Mouse (Mus musculus): ENCODE results near the gene Adamts12.

Adamts12 gene

DNA sequence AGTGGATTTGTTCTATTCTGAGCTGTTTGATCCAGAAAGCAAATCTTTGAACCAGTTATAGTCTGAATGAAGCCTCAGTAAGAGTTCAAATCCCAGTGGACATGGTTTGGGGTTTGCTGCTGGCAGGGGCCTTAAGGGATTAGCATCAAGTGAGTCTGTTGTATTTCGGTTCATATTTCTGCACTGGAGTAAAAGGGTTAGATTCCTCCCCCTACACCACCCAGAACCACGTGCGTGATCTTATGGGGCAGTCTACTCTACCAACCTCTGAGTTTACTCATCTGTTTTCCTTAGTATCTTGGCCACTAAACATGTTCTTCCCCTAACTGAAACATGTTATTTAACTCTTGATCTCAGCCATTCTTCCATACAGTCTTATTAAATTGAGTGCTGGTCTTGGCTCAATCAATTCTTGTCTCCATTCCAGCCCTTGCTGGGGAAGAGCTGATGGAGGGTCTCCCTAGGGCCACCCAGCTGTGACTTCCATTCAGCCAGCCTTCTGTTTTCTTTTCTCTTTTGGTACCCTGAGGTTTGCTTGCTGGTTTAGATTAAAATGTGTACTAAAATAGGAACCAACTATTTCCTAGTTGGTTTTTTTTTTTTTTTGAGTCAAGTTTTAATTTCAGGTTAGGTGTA is 11.3 kb downstream of the Adamts12 start:
- in situ Hi-C loops (cut with MboI, MseI), result no loop called here

DNA sequence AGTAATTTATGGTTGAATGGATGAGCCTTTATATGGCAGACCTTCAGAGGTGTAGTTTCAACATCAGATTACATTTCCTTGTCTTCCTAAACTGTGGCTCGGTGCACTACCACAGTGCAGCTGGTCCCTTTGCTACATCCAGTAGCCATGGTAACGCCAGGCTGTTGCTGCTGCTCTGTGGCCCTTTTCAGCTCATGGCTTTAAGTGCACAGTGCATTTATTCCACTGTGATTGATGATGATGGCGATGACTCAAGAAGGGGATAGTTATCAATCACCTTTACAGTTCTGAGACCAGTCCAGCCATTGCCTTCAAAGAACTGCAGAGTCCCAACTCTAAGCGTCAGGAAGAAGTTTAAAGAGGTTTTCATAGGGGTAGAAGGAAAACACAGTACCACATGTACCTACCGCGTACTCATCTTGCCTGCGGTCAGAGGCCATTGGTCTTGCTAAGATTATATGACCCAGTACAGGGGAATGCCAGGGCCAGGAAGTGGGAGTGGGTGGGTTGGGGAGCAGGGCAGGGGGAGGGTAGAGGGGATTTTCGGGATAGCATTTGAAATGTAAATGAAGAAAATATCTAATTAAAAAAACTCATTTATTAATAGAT is 18.5 kb downstream of the Adamts12 start:
- in situ Hi-C loops (cut with MboI, MseI), result no loop called here

DNA sequence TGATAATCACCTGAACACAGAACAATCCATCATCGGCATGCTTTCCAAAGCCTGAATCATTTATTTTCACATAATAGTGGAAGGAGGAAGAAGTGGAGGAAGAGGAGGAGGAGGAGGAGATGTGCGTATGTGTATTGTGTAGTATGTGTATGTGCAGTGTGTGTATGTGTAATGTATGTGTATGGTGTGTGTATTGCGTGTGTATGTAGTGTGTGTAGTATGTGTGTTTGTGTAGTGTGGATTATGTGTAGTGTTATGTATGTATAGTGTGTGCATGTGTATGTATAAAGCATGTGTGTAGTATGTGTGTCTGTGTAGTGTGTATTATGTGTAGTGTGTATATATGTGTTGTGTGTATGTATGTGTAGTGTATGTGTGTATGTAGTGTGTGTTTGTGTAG is 19.1 kb downstream of the Adamts12 start:
- in situ Hi-C loops (cut with MboI, MseI), result no loop called here

DNA sequence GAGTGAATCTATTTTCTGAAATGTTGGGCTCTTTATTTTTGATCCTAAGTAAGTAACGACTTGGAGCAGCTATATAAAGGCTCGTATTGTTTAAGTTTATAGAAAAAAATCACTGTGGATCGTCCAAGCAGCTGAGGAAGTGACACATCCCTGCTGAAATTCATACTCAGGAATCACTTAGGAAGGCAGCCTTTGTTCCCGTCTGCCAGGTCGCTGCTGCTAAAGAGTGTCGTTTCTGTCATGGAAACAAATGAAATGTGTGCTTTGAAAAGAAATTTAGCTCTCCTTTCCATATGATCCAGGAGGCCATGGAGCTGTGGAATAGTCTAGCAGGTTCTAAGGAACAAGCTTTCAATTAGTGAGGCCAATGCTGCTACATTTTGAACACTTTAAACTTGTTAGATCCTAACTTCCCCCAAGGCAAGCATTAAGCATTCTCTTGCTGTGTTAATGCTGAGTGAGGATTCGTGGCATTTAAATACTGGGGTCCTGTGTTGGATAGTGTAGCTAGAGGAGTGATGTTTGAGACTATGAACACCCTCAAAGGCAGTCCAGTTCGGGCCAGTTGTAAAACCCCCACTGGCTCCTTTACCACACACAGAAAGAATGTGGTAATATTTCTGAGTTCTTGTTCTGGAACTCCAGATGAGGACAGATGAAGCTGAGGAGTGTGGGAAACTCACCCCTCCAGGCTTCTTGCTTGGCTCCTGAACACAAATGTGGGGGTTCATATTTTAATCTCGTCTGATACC is 19.8 kb downstream of the Adamts12 start:
- in situ Hi-C loops (cut with MboI, MseI), result no loop called here

DNA sequence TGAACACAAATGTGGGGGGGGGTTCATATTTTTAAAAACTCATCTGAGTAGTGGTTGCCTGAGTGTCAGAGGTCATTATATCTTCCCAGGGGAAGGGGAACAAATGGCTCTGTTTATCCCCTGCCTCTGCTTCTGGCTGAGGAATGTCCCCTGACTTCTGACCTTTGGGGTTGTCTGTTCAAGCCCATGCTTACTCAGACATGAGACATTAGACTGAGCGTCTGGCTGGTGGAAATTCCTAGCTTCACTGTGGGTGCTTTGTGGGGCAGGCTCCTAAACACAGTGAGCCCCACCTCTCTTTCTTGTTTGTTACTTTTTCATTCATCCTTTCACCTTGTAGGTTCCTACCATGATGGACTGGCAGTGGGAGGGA is 20.4 kb downstream of the Adamts12 start:
- in situ Hi-C loops (cut with MboI, MseI), result no loop called here

DNA sequence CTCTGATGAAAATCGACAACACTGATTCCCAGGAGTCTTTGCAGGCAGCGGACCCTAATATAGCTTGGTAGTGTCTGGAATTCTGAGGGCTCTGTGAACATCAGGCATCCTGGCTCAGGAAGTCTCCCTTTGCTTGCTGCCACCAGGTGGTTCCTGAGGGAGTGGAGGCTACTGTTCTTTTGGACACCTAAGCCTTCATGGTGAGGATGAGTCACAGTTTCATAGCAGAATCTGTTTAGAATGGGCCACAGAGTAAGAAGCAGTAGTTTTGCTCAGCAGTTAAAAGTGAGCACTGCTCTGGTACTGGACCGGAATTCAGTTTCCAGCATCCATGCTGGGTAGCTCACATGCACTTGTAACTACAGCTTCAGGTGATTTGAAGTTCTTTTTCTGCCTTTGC is 24.9 kb downstream of the Adamts12 start:
- in situ Hi-C loops (cut with MboI, MseI), result no loop called here

DNA sequence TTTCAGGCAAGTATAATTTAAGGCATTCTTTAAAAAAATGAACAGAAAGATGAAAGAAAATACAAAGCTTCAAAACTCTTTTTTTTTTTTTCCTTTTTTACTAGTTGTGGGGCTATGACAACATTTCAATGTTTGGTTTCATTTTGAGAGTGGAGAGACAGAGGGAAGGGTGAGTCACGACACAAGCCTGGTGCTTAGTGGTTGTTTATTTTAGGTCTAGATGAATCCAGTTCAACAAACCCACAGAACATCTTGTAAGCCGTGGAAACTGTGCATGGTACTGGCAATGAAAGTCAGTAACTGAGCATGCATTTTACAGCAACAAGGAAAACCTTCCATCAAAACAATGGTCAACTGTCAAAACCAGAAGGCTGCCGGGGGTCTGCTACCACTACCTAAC is 31.0 kb downstream of the Adamts12 start:
- in situ Hi-C loops (cut with MboI, MseI), result loop anchor here in 1 of 2 experiments (10.0 kb wide), 1 partner anchor 1129 kb away; no protein-coding TSS in a partner anchor

DNA sequence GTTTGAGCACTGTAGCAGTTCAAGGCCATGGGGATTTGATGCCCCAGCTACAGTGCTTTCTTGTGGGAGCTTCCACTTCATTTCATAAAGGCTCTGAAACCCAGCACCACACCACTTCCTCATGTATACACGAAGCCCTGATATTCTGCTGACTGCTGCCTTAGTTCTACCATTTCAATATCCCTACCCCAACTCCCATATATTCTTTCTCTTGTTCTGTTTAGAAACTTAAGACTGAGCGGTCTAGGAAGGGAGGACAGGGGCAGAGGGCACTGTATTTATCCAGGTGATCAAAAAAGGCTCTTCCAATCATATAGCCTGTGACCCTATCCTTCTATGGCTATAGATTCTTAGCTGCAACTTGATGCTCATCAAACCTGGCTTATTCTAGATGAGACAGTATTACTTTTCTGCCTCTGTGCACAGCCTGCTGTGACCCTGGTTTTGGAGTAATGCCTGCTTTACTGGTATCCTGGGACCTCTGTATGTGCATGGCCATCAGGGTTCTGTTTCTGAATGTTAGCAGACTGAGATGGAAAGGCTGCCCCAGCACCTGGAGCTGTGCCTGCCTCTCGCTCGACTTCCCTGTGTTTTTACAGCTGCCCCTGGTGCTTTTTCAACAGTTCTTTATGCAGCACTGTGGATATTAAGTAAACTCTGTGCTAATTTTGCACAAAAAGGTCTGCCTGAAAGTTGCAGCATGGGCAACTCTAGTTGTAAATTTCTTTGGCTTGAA is 33.5 kb downstream of the Adamts12 start:
- in situ Hi-C loops (cut with MboI, MseI), result loop anchor here in 1 of 2 experiments (10.0 kb wide), 1 partner anchor 1127 kb away; no protein-coding TSS in a partner anchor

DNA sequence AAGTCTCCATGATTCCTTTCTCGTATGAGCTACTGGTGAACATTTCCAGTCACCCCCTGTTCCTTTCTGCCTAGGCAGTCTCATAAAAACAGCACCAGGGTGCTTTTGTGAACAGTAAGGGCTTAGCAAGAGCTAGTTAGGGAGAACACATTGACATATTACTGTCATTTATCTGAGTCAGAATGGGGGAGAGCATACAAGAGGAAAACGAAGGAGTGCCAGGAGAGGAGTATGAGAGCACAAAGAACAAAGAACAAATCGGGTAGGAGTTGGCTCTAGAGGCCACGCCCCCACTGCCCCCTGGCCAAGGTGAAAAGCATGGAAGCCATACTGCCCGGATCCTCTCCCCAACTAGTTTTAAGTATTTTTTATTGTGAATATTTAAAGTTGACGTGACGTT is 34.4 kb downstream of the Adamts12 start:
- in situ Hi-C loops (cut with MboI, MseI), result loop anchor here in 1 of 2 experiments (10.0 kb wide), 1 partner anchor 1126 kb away; no protein-coding TSS in a partner anchor

DNA sequence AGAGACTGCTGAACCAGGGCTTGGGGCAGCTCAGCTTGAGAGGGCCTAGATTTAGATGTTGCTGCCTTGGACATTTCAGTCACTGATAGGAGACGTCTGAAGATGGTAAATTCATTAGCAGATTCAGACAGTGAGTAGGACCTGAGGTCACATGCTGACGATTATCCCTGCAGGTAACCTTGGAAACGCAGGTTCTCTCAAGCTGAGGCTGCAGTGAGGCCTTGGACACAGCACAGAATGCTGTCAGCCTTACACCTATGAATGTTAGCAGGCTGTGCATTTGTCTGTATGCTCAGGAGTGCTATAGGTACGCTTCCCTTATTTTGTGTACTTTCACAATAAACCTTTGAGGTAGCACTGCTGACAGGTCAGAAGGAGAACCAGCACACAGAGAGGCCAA is 36.3 kb downstream of the Adamts12 start:
- in situ Hi-C loops (cut with MboI, MseI), result no loop called here

DNA sequence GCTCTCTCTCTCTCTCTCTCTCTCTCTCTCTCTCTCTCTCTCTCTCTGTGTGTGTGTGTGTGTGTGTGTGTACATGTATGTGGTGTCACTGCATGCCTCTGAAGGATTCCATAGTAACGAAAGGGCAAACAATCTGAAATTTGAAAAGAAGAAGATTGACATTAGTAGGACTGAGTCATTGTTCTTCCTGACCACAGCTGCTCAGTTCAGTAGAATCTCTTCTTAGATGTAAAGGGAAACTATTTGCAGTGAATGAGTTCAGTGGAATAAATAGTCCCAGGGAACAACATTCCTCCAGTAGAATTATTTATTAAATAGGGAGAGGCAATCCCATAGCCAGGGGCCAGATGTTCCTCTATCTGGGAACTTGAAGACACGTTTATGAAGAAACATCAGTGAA is 40.5 kb downstream of the Adamts12 start:
- in situ Hi-C loops (cut with MboI, MseI), result no loop called here

DNA sequence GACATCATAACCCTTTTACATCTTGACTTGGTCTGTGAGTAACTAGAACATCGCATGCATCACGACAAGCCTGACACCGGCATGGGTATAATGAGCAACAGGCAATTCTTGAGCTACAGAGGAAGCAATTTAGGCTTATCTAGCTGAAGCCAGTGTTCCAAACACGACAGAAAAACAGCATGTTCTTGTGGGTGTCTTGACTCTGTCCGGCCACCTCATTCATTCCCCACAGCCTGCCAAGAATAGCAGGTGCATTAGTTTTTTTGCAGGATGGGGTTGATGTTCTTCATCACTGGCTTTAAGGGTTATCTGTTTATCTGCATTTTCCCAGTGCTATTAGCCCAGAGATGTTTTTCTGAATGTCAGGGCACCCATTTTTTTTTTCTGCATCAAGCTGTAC is 42.8 kb downstream of the Adamts12 start:
- in situ Hi-C loops (cut with MboI, MseI), result no loop called here

DNA sequence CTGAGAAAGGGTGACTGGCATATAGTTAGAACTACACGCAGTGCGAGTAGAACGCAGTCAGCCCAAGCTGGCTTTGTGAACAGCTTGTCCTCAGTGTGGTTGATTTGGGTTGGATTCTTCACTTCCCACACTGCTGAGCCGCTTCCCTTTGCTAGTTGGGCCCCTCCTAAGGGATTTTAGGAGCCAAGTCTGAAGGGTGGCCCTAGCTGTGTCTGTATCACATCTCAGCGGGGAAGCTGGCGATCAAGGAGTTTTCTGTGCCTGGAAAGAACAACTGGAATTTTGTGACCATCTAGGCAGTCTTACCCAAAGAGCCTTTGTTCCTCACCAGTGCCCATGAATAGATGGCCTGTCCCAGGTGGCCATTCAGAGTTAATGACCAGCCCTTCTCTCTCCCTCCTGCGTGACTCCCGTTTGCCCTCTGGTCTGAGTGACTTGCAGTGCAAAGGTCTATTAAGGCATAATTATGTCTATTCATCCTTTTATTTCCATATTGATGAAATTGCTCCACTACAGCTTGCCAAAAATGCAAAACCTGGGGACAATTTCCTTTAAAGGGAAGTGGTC is 50.1 kb downstream of the Adamts12 start:
- in situ Hi-C loops (cut with MboI, MseI), result no loop called here

DNA sequence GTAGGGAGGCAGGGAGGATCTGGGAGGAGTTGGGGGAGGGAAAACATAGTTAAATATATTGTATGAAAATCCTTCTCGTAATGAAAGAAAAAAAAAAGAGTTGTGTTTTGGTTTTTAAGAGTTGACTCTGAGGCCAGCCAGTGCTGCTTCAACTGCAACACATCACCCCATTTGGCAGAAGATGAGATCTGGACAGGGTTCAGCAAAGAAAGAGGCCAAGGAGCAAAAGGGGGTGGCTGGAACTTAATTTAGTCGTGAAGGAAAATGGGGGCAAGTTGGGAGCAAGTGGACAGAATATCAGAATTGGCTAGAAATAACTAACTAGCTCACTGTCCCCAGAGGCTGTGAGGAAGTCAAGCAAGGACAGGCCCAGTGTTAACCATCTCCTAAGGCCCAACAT is 51.7 kb downstream of the Adamts12 start:
- in situ Hi-C loops (cut with MboI, MseI), result no loop called here

DNA sequence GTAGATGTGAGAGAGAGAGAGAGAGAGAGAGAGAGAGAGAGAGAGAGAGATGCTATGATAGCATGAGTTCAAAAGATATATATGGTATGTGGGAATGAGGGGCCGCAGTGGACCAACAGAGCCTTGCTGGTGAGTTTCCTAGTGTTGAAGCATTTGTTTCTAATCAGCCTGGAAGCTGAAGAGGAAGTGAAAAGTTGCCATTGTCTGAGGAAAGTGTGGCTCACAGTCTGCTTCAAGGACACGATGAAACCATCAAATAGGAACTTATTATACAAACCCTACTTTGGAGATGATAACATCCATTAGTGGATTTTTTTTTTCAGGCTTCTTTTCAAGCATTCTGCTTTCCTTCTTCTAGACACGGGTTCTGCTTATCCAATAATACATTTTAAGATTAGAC is 52.3 kb downstream of the Adamts12 start:
- in situ Hi-C loops (cut with MboI, MseI), result no loop called here

DNA sequence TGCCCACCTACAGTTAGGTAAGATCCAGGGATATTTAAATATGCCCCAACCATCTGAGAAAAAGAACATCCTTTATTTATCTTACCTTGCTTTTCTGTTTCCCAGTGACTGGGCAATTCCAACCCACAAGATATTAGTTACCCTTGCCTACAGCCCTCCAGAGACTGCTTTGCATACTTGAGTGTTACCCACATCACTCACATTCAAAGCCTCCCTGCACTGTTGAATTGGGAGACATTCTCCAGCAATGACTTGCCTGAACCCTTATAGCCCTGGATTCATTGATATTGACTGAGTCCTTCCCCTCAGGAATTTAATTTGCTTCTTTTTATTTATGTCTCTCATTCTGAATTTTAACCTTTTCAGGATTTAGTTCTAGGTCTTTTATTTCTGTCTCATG is 53.8 kb downstream of the Adamts12 start:
- in situ Hi-C loops (cut with MboI, MseI), result no loop called here

DNA sequence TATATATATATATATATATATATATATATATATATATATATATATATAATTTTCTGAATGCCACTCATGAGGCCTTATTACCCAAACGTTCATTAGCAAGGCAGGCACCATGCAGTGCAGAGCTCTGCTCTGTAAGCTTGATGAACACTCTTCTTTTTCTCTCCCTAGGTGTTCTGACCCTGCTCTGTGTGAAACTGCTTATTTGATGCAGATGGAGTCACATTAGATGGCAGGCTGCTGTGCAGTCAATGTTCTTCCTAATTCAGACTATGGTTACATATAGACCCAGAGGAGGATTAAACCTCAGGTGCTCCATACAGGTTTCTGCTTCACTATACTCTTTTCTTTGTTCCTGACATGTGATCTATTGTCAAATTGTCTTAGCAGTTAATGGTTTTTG is 57.1 kb downstream of the Adamts12 start:
- in situ Hi-C loops (cut with MboI, MseI), result no loop called here

DNA sequence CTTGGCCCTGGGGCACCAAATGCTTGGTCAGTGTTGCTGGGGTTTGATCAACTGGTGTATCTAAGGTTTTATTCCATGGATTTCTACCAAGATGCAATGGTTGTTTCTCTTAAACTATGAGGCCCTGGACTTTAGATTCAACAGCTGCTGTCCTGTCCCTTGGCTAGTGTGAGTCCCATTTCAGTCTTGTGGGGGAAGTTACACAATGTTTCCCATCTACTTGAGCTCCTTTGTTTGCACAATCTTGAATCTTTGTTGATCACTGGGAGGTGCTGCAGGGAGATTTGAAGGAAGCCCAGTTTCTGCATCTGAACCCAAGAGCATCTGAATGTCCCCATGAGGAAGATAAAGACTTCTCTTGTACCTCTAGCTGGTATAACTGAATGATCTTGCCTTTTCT is 60.8 kb downstream of the Adamts12 start:
- in situ Hi-C loops (cut with MboI, MseI), result no loop called here

DNA sequence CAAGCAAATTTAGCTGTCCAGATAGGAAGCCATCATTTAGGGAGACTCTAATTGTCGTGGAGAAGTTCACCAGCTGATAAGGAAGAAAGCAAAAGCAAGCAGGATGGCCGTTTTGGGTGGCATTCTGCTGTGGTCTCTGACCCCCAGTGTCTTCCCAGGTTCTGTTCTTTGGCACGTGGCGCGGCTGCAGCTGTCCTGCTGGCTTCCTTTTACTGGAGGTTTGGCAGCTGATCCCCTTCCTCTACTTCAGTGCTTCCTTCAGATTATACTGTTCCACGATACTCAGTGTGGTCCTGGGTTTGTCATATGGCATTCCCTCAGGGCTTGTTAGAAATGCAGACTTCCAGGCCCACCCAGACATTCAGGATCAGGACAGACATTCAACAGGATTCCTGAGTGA is 63.9 kb downstream of the Adamts12 start:
- in situ Hi-C loops (cut with MboI, MseI), result no loop called here

DNA sequence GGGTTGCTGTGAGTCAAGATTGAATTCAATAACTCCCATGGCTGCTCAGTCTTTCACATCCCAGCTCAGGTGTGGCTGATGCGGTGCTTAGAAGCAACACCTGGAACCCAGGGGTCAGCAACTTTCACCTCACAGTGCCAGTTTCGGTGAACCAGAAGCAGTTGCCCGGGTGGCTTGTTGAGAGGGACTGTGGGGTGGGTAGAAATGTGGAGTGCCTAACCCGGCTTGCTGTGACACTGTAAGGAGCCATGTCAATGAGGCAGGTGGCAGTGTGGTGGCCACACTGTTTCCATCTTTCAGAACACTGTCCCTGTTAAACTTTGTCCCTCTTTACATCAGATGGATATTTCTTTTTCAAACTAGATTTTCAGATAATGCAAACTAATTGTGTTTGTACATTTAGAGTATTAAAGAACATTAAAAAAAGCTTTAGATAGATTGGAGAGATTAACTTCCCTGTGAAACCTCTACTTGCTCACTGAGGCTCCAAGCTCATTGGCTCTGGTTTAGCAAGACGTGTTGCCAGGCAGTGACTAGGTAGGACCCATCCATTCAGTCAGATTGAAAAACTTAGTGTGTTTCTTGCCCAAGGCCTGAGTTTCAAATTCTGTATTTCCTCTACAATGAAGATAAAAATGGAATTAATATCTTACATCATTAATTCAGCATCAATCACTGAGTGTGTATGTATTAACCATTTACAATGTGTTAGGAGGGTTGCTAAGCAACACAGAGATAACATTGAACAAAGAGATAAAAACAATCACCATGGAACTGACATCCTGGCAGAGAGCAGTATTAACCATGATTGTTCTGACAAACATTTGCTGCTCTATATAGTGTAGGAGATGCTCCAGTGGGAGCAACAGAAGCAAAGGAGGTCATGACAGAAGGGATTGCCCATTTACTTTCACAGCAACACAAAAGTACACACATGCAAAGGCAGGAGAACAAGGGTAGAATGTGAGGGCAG is 68.3 kb downstream of the Adamts12 start:
- in situ Hi-C loops (cut with MboI, MseI), result no loop called here

DNA sequence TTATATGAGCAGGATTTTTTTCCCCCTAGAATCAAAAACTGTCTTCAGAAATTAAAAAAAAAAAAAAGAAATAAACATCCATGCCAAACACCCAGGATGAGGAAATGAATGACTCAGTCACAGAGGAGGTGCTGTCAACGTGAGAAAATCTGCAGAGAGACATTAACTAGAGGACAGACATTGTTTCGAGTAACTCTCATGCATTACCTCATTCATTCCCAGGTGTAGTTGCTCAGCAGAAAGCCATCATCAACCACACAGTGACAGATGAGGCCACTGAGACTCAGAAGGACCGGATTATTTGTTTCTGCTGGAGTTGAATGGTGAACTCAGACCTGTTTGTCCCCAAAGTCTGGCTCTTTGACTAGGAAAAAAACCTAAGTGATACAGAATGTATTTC is 81.0 kb downstream of the Adamts12 start:
- in situ Hi-C loops (cut with MboI, MseI), result no loop called here

Measured in T-helper 17 cell (primary cell).